Mouse (Mus musculus): ENCODE measurements around the gene Grasp.

- TF ChIP-seq USF1 (IDR thresholded peaks at IDR 0.05; ENCODE audit: low read depth), result no peak
- no peak for TF ChIP-seq MYOD1 (IDR thresholded peaks at IDR 0.05; ENCODE audit: control insufficient read depth, insufficient read length, low read depth)
- TF ChIP-seq MAX (IDR thresholded peaks at IDR 0.05), result no peak
- TF ChIP-seq CTCF (IDR thresholded peaks at IDR 0.05; ENCODE audit: control insufficient read depth, insufficient read depth, insufficient read length), result peak; percentile 40
- TF ChIP-seq MYOG (IDR thresholded peaks at IDR 0.05; ENCODE audit: control insufficient read depth, extremely low read depth, insufficient read length), result no peak
- TF ChIP-seq FOSL1 (IDR thresholded peaks at IDR 0.05; ENCODE audit: insufficient read depth, low read length, poor library complexity, severe bottlenecking), result no peak
- TF ChIP-seq CEBPB (IDR thresholded peaks at IDR 0.05; ENCODE audit: low read depth), result no peak
These were observed 7.1 kb downstream of the Grasp start for GRCm38 (mm10) chr15:101230995-101231647.
